Mouse (Mus musculus) heart, postnatal 0 days (tissue): ENCODE measurements around the gene Rpusd3.

ENCODE experiments used
- CTCF ChIP-seq: IDR thresholded peaks from 2 replicates; pipeline ENCODE4 v1.5.1; 2016; ENCODE audit warnings: antibody characterized with exemption, control low read depth, low read depth
- EP300 ChIP-seq: IDR thresholded peaks from 2 replicates; pipeline ENCODE4 v1.6.1; 2016; ENCODE audit warnings: antibody characterized with exemption, low read depth

DNA sequence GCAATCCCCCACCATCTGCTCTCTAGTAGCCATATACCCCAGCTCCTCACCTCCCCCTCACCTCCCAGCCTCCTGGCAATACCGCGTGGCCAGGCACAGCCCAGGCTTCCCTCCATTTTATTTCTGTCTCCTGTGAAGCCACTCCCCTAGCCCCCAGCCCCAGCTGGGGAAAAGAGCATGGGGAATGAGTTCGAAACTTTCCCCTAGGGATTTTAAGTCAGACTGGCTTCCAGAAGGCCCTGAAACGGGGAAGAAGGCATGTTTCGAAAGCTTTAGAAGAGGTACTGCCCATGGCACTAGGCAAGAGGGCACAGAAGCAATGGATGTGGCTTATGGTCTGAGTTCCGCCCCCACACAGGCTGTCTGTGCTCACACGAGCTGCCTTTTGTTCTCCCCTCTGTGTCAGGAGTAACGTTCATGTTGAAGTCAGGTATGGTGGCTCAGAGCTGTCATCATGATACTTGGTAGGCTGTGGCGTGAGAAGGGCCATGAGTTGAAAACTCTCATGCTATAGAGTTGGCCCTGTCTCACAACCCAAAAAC, 16.6 kb upstream of the Rpusd3 start, which contains the start of gene Cidec:
- no peak for TF ChIP-seq CTCF
- TF ChIP-seq EP300: no peak
